Mouse (Mus musculus) heart, embryonic 11.5 days (tissue): Measurements from ENCODE around the gene Krtap19-5. TPM values are rescaled to one million over a fixed set of nuclear protein-coding genes. Genes with fewer than 3 reads are reported as not detected.

Source experiments
- ATAC-seq: fragments of 200-750 bp; cut with Nextera tagmentation; replicated peaks from 2 replicates; pipeline ENCODE4 v1.8.0; 2017; ENCODE audit warnings: moderate library complexity; ENCODE audit not compliant: insufficient number of reproducible peaks, low FRiP score, low TSS enrichment
- H3K27ac ChIP-seq: fragments of 300-500 bp; sonication (generic); 2 replicates; pipeline ENCODE4 v1.5.1; 2014; ENCODE audit warnings: mild to moderate bottlenecking, low read depth, low read length
- H3K27me3 ChIP-seq: fragments of 300-500 bp; sonication (generic); 2 replicates; pipeline ENCODE4 v1.6.1; 2014; ENCODE audit warnings: mild to moderate bottlenecking, low read length, mixed read lengths; ENCODE audit not compliant: control insufficient read depth, insufficient read depth
- H3K36me3 ChIP-seq: fragments of 300-500 bp; sonication (generic); 2 replicates; pipeline ENCODE4 v1.6.1; 2014; ENCODE audit warnings: mild to moderate bottlenecking, low read length, moderate library complexity, mixed read lengths; ENCODE audit not compliant: control insufficient read depth, insufficient read depth
- H3K4me1 ChIP-seq: fragments of 300-500 bp; sonication (generic); 2 replicates; pipeline ENCODE4 v1.6.1; 2014; ENCODE audit warnings: low read length; ENCODE audit not compliant: control insufficient read depth, insufficient read depth
- H3K4me2 ChIP-seq: fragments of 300-500 bp; sonication (generic); 2 replicates; pipeline ENCODE4 v1.6.1; 2014; ENCODE audit warnings: mild to moderate bottlenecking, moderate library complexity
- H3K4me3 ChIP-seq: fragments of 300-500 bp; sonication (generic); 2 replicates; pipeline ENCODE4 v1.5.1; 2014; ENCODE audit warnings: low read depth, low read length
- H3K9ac ChIP-seq: fragments of 300-500 bp; sonication (generic); 2 replicates; pipeline ENCODE4 v1.6.1; 2014; ENCODE audit warnings: mild to moderate bottlenecking, low read depth, low read length, moderate library complexity
- H3K9me3 ChIP-seq: fragments of 300-500 bp; sonication (generic); replicated peaks from 2 replicates; pipeline ENCODE4 v1.6.1; 2016; ENCODE audit warnings: low read length; ENCODE audit not compliant: control insufficient read depth
- WGBS: fragments of 180-500 bp; shearing (Covaris S2); extraction: QIAGEN DNeasy Blood & Tissue Kit; methylation state at CpG from one replicate; pipeline ENCODE4 v1.1.7; 2014; ENCODE audit not compliant: insufficient replicate concordance; 5-methylcytosine and 5-hydroxymethylcytosine counted together
- polyA plus RNA-seq: library from polyadenylated mRNA; unstranded; fragments of >200 nt; fragmentation: Nextera tagmentation; extraction: Ambion mirVana; gene quantifications from 2 replicates; pipeline ENCODE4 v1.2.1, GENCODE M21; 2014

The Krtap19-5 gene
- polyA plus RNA-seq, 1 experiment from 2014 or later: not detected

DNA sequence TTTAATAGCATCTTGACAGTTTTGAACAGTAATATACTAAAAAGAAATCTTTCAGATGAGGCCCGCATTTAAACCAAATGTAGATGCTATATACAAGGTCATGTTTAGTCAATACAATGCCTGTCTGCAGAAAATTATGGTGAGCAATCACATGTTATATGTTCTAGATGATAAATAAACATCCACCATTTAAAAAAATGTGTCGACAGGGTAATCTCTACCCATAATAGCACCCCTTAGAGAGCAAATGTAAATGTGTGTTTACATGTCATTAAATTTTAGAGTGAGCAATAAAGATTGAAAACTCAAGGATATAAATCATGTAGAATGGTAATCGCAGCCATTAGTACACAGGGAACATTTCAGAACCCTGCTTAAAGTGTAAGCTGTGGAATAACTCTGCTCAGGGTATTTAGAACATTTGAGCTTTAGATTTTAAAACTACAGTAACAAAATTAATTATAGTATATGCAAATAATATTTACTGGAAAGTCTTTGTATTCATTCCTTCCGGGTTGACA, 31.3 kb downstream of the Krtap19-5 start:
- H3K4me2 ChIP-seq: no peak overlapping the region
- H3K4me1 ChIP-seq: no peaks in the 10 kb centered on the region
- 76% methylated on average over 4 of the region's 4 CpGs for WGBS
- H3K27ac ChIP-seq: no peak overlapping the region
- no peak for ATAC-seq
- no peak overlapping the region for H3K9ac ChIP-seq
- no peaks in the 10 kb centered on the region for H3K27me3 ChIP-seq
- no peaks in the 10 kb centered on the region for H3K9me3 ChIP-seq
- H3K4me3 ChIP-seq: no peak overlapping the region
- H3K36me3 ChIP-seq: no peaks in the 10 kb centered on the region

DNA sequence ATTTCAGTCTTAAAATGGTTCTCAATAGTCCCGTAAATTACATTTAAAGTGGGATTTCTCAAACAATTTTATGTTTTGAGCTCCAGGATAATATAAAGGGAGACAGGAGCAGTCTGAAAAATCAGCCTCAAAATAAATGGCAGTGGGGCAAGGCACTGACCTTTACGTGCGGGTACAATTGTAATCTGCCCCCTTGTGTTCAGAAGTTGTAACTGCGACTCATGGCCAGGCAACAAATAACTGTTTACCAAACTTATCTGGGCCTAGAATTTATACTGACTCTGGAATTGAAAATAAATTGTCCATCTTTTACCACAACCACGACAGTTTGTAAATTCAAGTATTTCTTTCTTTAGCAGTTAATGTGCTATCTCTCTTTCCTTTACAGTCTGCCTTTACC, 44.8 kb downstream of the Krtap19-5 start:
- Histone ChIP-seq H3K36me3 (no peaks in the 10 kb centered on the region), H3K4me3 (no peak overlapping the region), H3K9ac (no peak overlapping the region), H3K4me2 (no peak overlapping the region), H3K4me1 (no peaks in the 10 kb centered on the region), H3K27ac (no peak overlapping the region), H3K27me3 (no peaks in the 10 kb centered on the region), H3K9me3 (no peaks in the 10 kb centered on the region)
- no peak for ATAC-seq
- 14% methylated on average over 5 of the region's 5 CpGs for WGBS

DNA sequence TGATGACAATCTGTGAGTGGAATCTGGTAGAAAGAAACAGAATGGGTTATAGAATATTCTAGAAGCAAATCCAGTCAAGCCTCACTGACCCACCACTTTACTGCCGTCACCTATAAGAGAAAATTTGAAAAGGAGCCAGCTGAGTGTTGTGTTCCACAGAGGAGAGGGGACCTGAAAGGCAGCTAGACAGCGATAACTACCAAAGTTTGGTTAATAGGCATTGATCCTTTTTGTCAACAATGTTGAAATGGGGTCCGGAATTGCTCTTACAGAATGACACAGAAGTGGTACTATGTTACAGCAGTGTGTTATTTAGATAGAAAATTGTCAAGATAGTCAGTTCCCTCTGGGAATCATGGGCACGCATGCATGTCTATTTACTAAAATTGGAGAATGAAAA, 47.7 kb downstream of the Krtap19-5 start:
- Histone ChIP-seq H3K4me2 (no peak overlapping the region), H3K4me3 (no peak overlapping the region), H3K36me3 (no peaks in the 10 kb centered on the region), H3K4me1 (no peaks in the 10 kb centered on the region), H3K9ac (no peak overlapping the region), H3K9me3 (no peaks in the 10 kb centered on the region), H3K27ac (no peak overlapping the region), H3K27me3 (no peaks in the 10 kb centered on the region)
- no peak for ATAC-seq
- WGBS: 81% methylated on average over 4 of the region's 4 CpGs

DNA sequence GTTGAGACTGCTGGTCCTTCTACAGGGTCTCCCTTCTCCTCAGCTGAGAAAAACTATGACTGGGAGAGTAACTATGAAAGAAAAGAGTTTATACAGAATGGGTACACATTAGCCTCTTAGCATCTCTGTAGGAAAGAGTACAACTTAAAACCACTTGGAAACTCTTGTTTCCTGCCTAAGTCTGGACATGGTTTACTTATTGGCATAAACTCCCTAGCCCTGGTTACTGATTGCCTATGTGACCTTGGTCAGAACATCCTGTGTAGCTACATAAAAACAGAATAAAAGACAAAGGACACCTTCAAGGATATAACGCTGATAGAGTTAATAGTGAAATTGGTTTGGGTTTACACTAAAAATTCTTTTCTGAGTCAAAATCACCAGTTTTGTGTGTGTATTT, 48.9 kb downstream of the Krtap19-5 start:
- Histone ChIP-seq H3K27ac (no peak overlapping the region), H3K4me1 (no peaks in the 10 kb centered on the region), H3K27me3 (no peaks in the 10 kb centered on the region), H3K4me3 (no peak overlapping the region), H3K4me2 (no peak overlapping the region), H3K36me3 (no peaks in the 10 kb centered on the region), H3K9me3 (no peaks in the 10 kb centered on the region), H3K9ac (no peak overlapping the region)
- no peak for ATAC-seq
- WGBS: 80% methylated on average over 1 of the region's 1 CpGs

Other genes starting within 250 kb of the Krtap19-5 start
- not detected in 2 replicates for gene Krtap26-1, start 248.7 kb downstream of the Krtap19-5 start, polyA plus RNA-seq
- not detected in 2 replicates for gene Krtap27-1, start 224.8 kb downstream of the Krtap19-5 start, polyA plus RNA-seq
- not detected in 2 replicates for gene 2310061N02Rik, start 188.5 kb downstream of the Krtap19-5 start, polyA plus RNA-seq
- not detected in 2 replicates for gene Krtap13-1, start 167.6 kb downstream of the Krtap19-5 start, polyA plus RNA-seq
- gene Krtap13, start 144.8 kb downstream of the Krtap19-5 start, polyA plus RNA-seq: not detected in 2 replicates
- not detected in 2 replicates for gene 2310034C09Rik, start 137.6 kb downstream of the Krtap19-5 start, polyA plus RNA-seq
- gene 2310057N15Rik, start 122.3 kb downstream of the Krtap19-5 start, polyA plus RNA-seq: not detected in 2 replicates
- gene Gm5965, start 118.6 kb downstream of the Krtap19-5 start, polyA plus RNA-seq: not detected in 2 replicates
- not detected in 2 replicates for gene Gm20741, start 84.2 kb downstream of the Krtap19-5 start, polyA plus RNA-seq
- not detected in 2 replicates for gene Krtap15, start 76.2 kb downstream of the Krtap19-5 start, polyA plus RNA-seq
- gene Krtap14, start 70.3 kb downstream of the Krtap19-5 start, polyA plus RNA-seq: not detected in 2 replicates
- not detected in 2 replicates for gene Krtap19-1, start 27.0 kb downstream of the Krtap19-5 start, polyA plus RNA-seq
- not detected in 2 replicates for gene Krtap19-2, start 22.2 kb downstream of the Krtap19-5 start, polyA plus RNA-seq
- gene Krtap19-3, start 18.4 kb downstream of the Krtap19-5 start, polyA plus RNA-seq: not detected in 2 replicates
- not detected in 2 replicates for gene Krtap19-4, start 11.4 kb downstream of the Krtap19-5 start, polyA plus RNA-seq
- not detected in 2 replicates for gene Krtap19-9b, start 35.8 kb upstream of the Krtap19-5 start, polyA plus RNA-seq
- not detected in 2 replicates for gene Krtap16-3, start 66.4 kb upstream of the Krtap19-5 start, polyA plus RNA-seq
- gene Krtap22-2, start 114.3 kb upstream of the Krtap19-5 start, polyA plus RNA-seq: not detected in 2 replicates
- gene Gm10229, start 118.8 kb upstream of the Krtap19-5 start, polyA plus RNA-seq: not detected in 2 replicates
- gene Krtap6-1, start 135.2 kb upstream of the Krtap19-5 start, polyA plus RNA-seq: not detected in 2 replicates
- gene Gm10228, start 145.0 kb upstream of the Krtap19-5 start, polyA plus RNA-seq: not detected in 2 replicates
- gene Krtap6-5, start 151.4 kb upstream of the Krtap19-5 start, polyA plus RNA-seq: not detected in 2 replicates
- not detected in 2 replicates for gene 1110025L11Rik, start 167.5 kb upstream of the Krtap19-5 start, polyA plus RNA-seq
- not detected in 2 replicates for gene Krtap6-3, start 187.6 kb upstream of the Krtap19-5 start, polyA plus RNA-seq
- gene Gm6358, start 244.4 kb upstream of the Krtap19-5 start, polyA plus RNA-seq: not detected in 2 replicates